Mouse (Mus musculus): ENCODE data around the gene Tmem267.
"Not testable (repeated sequence)": the region's sequence is repeated elsewhere in the genome, so short reads cannot be mapped to it uniquely, and the experiment has no call there.

GRCm38 (mm10) chr13:119492083-119492482, 4.2 kb downstream of the Tmem267 start:
- not testable (repeated sequence) for TF ChIP-seq RCOR1 (conservative IDR thresholded peaks at IDR 0.05; ENCODE audit: low read depth, low read length); E2F4 (IDR thresholded peaks at IDR 0.05; ENCODE audit: insufficient replicate concordance, low read depth, low read length)
